Mouse (Mus musculus): ENCODE measurements around the gene Bcan.

The Bcan gene

DNA sequence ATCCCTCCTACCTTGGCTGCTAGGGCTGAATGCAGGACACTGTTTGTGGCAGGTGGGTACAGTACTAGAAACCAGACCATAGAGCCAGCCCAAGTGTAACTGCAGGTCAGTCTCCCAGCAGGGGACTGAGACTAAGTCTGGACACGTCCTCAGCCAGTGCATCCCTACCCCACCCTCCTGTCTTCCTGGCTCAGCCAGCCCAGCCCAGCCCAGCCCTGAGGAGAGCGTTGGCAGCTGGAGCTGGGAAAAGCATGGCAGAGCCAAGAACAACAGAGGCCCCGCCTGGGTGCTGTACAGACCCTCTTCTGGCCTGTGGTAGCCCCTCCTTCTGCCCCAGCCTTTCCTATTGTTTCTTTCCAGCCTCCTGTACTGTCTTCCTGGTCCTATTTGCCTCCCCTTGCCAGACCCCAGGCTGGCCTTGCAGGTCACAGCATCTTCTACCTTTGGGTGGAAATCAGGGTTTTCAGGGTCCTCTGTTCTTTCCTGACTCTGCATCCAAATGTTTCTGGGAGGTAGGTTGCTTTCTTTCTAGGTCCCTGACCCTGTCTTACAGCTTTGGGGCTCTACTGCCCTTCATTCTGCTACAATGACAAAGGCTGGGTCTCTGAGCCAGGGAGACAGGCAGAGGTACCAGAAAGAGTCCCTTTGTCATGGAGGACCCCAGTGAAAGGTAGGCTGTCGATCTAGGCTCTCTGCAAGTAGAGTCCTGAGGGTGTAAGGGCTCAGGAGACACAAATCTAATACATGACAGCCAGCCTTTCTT, 55.0 kb downstream of the Bcan start:
- peak; percentile 37 for DNase-seq (ENCODE audit: inconsistent ontology term)

GRCm38 (mm10) chr3:87943586-87943985, 56.4 kb downstream of the Bcan start:
- DNase-seq (ENCODE audit: inconsistent ontology term): no peak

- DNase-seq (ENCODE audit: inconsistent ontology term): peak; percentile 68
These were observed 57.6 kb downstream of the Bcan start for GRCm38 (mm10) chr3:87942471-87942870.

- no peak for DNase-seq (ENCODE audit: inconsistent ontology term)
These were observed 59.4 kb downstream of the Bcan start for GRCm38 (mm10) chr3:87940611-87941010.

All from Muller cell, postnatal 12 days (primary cell).